Comparison of ENCODE assay signal across 10 mouse cellular contexts in genomic region chr4:103410217-103410799, GRCm38 (mm10).
"Had no signal": no experiment of that assay in that cellular context is flagged by ENCODE, and none has a peak within 500 bp of the region (broad histone marks: within the 10 kb centered on the region; RNA-seq: fewer than 3 reads in every experiment).

No protein-coding gene starts in this region.

- H3K36me3 ChIP-seq: limb, embryonic 13.5 days; midbrain, embryonic 15.5 days; neural tube, embryonic 13.5 days had no signal

- ATAC-seq: midbrain, embryonic 15.5 days had no signal

- H3K4me2 ChIP-seq: limb, embryonic 13.5 days; midbrain, embryonic 15.5 days; neural tube, embryonic 13.5 days had no signal

- H3K27me3 ChIP-seq: limb, embryonic 13.5 days; midbrain, embryonic 15.5 days; neural tube, embryonic 13.5 days had no signal

- H3K4me3 ChIP-seq: limb, embryonic 13.5 days; midbrain, embryonic 15.5 days; neural tube, embryonic 13.5 days had no signal

- H3K27ac ChIP-seq: limb, embryonic 13.5 days; liver, embryonic 14.5 days; midbrain, embryonic 15.5 days; neural tube, embryonic 13.5 days; stomach, postnatal 0 days had no signal

- DNase-seq: kidney, adult 11 months; kidney, postnatal 10 days; layer of hippocampus, adult 9-11 months; layer of hippocampus, postnatal 36 days; lung, adult 18-20 months had no signal

- H3K9ac ChIP-seq: limb, embryonic 13.5 days; liver, embryonic 14.5 days; midbrain, embryonic 15.5 days; neural tube, embryonic 13.5 days had no signal

- H3K9me3 ChIP-seq: neural tube, embryonic 13.5 days had no signal

- H3K4me1 ChIP-seq: limb, embryonic 13.5 days; midbrain, embryonic 15.5 days; neural tube, embryonic 13.5 days had no signal
